Mouse (Mus musculus) spleen, postnatal 4 days (tissue): ENCODE measurements at regions not wholly inside any gene's neighbourhood (a gene's known extent, or its start where the extent isn't known, plus 50 kb on each side); places are given as distances from the start of the nearest gene placed in this dataset.
A peak's percentile ranks its signal among the peaks of the same experiment; 100 is the strongest.

Experiments used
- DNase-seq, 2 experiments: peaks; one replicate each; pipeline ENCODE4 v3.0.0; 2022; ENCODE audit warnings: low spot score in 2 of 2

GRCm38 (mm10) chr16:24095630-24096029, 107.0 kb upstream of the Bcl6 start:
- no peak for DNase-seq

- DNase-seq: peak in 1 of 2 experiments; percentile 14
Observed at GRCm38 (mm10) chr16:24094566-24094965, 105.9 kb upstream of the Bcl6 start.

GRCm38 (mm10) chr16:24093624-24094023, 105.0 kb upstream of the Bcl6 start:
- peak in 1 of 2 experiments; percentile 53 for DNase-seq

- DNase-seq: peak in 1 of 2 experiments; percentile 26
Observed at GRCm38 (mm10) chr16:24092616-24093525, 104.2 kb upstream of the Bcl6 start.

- peak in 1 of 2 experiments; percentile 33 for DNase-seq
Observed at GRCm38 (mm10) chr16:24092136-24092535, 103.5 kb upstream of the Bcl6 start.

GRCm38 (mm10) chr16:24090981-24091380, 102.3 kb upstream of the Bcl6 start:
- no peak for DNase-seq

- DNase-seq: peak in 1 of 2 experiments; percentile 42
Observed at GRCm38 (mm10) chr16:24089840-24090762, 101.4 kb upstream of the Bcl6 start.

GRCm38 (mm10) chr16:24083966-24084365, 95.3 kb upstream of the Bcl6 start:
- DNase-seq: no peak

GRCm38 (mm10) chr16:24080471-24080870, 91.8 kb upstream of the Bcl6 start:
- DNase-seq: no peak

- DNase-seq: no peak
Observed at GRCm38 (mm10) chr16:24078622-24079021, 90.0 kb upstream of the Bcl6 start.

GRCm38 (mm10) chr16:24077428-24077827, 88.8 kb upstream of the Bcl6 start:
- DNase-seq: no peak

- no peak for DNase-seq
Observed at GRCm38 (mm10) chr16:24076799-24077136, 88.1 kb upstream of the Bcl6 start.

- DNase-seq: peak; percentile 57 to 67
Observed at GRCm38 (mm10) chr16:24076109-24076798, 87.6 kb upstream of the Bcl6 start.

GRCm38 (mm10) chr16:24073613-24074244, 85.1 kb upstream of the Bcl6 start:
- DNase-seq: no peak

- DNase-seq: no peak
Observed at GRCm38 (mm10) chr16:24073065-24073464, 84.4 kb upstream of the Bcl6 start.

- DNase-seq: no peak
Observed at GRCm38 (mm10) chr16:24069411-24069810, 80.8 kb upstream of the Bcl6 start.

GRCm38 (mm10) chr16:24068250-24068813, 79.7 kb upstream of the Bcl6 start:
- no peak for DNase-seq

- no peak for DNase-seq
Observed at GRCm38 (mm10) chr16:24062314-24062713, 73.7 kb upstream of the Bcl6 start.

GRCm38 (mm10) chr16:24061496-24061895, 72.8 kb upstream of the Bcl6 start:
- DNase-seq: no peak

GRCm38 (mm10) chr16:24059090-24059600, 70.5 kb upstream of the Bcl6 start:
- no peak for DNase-seq
